Mouse (Mus musculus) liver, embryonic 13.5 days (tissue): ENCODE measurements around the gene Bach2. TPM values are rescaled to one million over a fixed set of nuclear protein-coding genes. Genes with fewer than 3 reads are reported as not detected.

ENCODE experiments used
- ATAC-seq: fragments of 200-750 bp; cut with Nextera tagmentation; 2 replicates; pipeline ENCODE4 v1.8.0; 2017; ENCODE audit warnings: low read depth, mild to moderate bottlenecking, moderate number of reproducible peaks, moderate library complexity
- DNase-seq: peaks from one replicate; pipeline ENCODE4 v3.0.0; 2022
- H3K27ac ChIP-seq: fragments of 300-500 bp; sonication (generic); 2 replicates; pipeline ENCODE4 v1.5.1; 2015; ENCODE audit warnings: moderate library complexity, mild to moderate bottlenecking, inconsistent platforms
- H3K27me3 ChIP-seq: fragments of 300-500 bp; sonication (generic); 2 replicates; pipeline ENCODE4 v1.6.1; 2015; ENCODE audit warnings: mild to moderate bottlenecking, inconsistent platforms
- H3K36me3 ChIP-seq: fragments of 300-500 bp; sonication (generic); 2 replicates; pipeline ENCODE4 v1.6.1; 2015; ENCODE audit warnings: mild to moderate bottlenecking, inconsistent platforms
- H3K4me1 ChIP-seq: fragments of 300-500 bp; sonication (generic); replicated peaks from 2 replicates; pipeline ENCODE4 v1.6.1; 2015; ENCODE audit warnings: inconsistent platforms
- H3K4me2 ChIP-seq: fragments of 300-500 bp; sonication (generic); 2 replicates; pipeline ENCODE4 v1.6.1; 2015; ENCODE audit warnings: inconsistent platforms, mild to moderate bottlenecking, moderate library complexity
- H3K4me3 ChIP-seq: fragments of 300-500 bp; sonication (generic); replicated peaks from 2 replicates; pipeline ENCODE4 v1.5.1; 2015; ENCODE audit warnings: mild to moderate bottlenecking, inconsistent platforms
- H3K9ac ChIP-seq: fragments of 300-500 bp; sonication (generic); 2 replicates; pipeline ENCODE4 v1.6.1; 2015; ENCODE audit warnings: mild to moderate bottlenecking, inconsistent platforms
- H3K9me3 ChIP-seq: fragments of 300-500 bp; sonication (generic); replicated peaks from 2 replicates; pipeline ENCODE4 v1.6.1; 2016; ENCODE audit warnings: inconsistent platforms
- WGBS: fragments of 180-500 bp; shearing (Covaris S2); methylation state at CpG from one replicate; pipeline ENCODE4 v1.1.7; 2015; ENCODE audit not compliant: insufficient replicate concordance; 5-methylcytosine and 5-hydroxymethylcytosine counted together
- polyA plus RNA-seq: library from polyadenylated mRNA; unstranded; fragments of >200 nt; fragmentation: Nextera tagmentation; extraction: Ambion mirVana; gene quantifications from 2 replicates; pipeline ENCODE4 v1.2.1, GENCODE M21; 2015

Bach2 gene
- polyA plus RNA-seq, 1 experiment from 2014 or later: 1.2 TPM

DNA sequence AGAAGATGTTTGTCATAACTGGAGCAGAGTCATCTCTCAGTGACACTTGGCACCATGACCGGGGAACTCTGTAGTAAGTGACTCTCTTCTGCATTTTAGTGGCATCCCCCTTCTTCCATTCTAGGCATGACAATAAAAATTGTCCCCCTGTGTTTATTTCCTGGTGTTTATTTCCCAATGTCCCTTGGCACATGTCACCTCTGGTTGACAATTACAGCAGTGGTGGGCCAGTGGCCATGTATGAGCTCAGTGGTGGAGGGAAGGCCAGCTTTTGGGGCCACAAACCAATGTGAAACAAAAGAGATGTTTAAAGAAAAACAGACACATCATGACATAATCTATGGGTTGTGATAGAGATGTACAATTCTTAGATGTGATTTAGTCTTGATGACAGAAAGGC is 80.0 kb downstream of the Bach2 start:
- Histone ChIP-seq H3K27me3 (no peaks in the 10 kb centered on the region), H3K9me3 (no peaks in the 10 kb centered on the region), H3K9ac (no peak overlapping the region), H3K4me3 (no peak overlapping the region), H3K36me3 (peaks cover 4% of the 10 kb centered on the region; the same call in 1 of the 2 replicates), H3K27ac (no peak overlapping the region), H3K4me1 (0 out of 2 replicates have a peak, but pooled peaks cover 6% of the 10 kb centered on the region), H3K4me2 (no peak overlapping the region)
- ATAC-seq (no peak), DNase-seq (no peak)
- 66% methylated on average over 1 of the region's 1 CpGs for WGBS

DNA sequence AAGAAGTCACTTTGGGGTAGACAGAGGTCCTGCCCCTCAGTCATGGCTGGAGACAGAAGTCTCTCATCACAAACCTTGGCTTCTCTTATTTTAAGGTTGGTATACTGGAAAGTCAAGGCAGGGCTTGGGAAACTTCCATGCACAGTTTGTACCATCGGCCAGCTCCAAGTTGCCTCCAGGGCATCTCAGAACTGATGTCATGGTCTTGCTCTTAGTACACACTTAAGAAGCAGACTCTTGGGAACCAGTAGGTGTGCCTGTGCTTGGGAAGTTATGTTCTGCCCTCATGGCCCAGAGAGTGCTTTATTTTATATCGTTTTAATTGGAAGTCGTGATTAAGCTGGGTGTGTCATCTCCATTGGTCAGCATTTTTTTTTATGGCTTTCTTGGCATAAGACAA is 80.7 kb downstream of the Bach2 start:
- Histone ChIP-seq H3K9ac (no peak overlapping the region), H3K4me2 (no peak overlapping the region), H3K9me3 (no peaks in the 10 kb centered on the region), H3K27me3 (no peaks in the 10 kb centered on the region), H3K27ac (no peak overlapping the region), H3K4me3 (no peak overlapping the region), H3K36me3 (peaks cover 4% of the 10 kb centered on the region; the same call in 1 of the 2 replicates), H3K4me1 (0 out of 2 replicates have a peak, but pooled peaks cover 6% of the 10 kb centered on the region)
- DNase-seq (no peak), ATAC-seq (no peak)
- 74% methylated on average over 3 of the region's 3 CpGs for WGBS

DNA sequence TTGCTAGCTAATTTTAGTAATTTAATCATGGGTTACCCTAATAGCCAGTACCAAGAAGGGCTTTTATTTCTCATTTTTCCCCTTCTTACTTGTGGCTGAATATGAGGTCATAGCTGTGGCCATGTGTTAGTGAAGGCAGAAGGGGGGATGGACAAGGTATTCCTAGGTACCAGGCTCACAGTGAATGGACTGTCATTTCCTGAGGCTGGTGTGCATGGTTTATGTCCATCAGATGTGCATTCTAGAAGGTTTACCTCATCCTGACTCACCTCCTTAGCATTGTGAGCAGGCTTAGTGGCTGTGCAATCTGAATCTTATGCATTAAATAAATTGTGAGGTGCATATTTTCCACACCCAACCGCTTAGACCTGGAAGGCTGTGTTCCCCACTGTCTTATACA is 81.4 kb downstream of the Bach2 start:
- no peaks in the 10 kb centered on the region for H3K9me3 ChIP-seq
- ATAC-seq: no peak
- H3K4me3 ChIP-seq: no peak overlapping the region
- no peak overlapping the region for H3K27ac ChIP-seq
- no peak overlapping the region for H3K4me2 ChIP-seq
- H3K27me3 ChIP-seq: no peaks in the 10 kb centered on the region
- no peak for DNase-seq
- 0 out of 2 replicates have a peak, but pooled peaks cover 6% of the 10 kb centered on the region for H3K4me1 ChIP-seq
- H3K36me3 ChIP-seq: peaks cover 4% of the 10 kb centered on the region; the same call in 1 of the 2 replicates
- H3K9ac ChIP-seq: no peak overlapping the region
- WGBS: 85% methylated on average over 1 of the region's 1 CpGs

DNA sequence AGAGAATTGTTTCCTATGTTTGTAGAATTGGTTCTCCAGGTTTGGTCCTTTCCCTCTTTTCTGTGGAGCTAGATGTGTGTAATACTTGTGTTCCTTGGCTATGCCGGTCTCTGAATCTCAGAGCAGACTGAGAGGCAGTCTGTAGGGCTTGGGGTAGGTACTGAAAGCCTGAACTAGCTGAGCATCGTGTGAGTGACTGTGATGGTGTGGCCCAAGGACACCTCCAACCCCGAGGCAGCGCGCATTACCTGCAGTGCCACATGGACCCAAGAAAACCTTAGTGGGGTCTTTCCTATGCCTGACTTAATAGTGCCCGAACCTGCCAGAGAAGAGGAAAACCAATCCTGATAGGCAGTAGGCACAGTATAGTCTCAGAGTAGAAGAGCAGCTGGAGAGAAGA is 85.5 kb downstream of the Bach2 start:
- DNase-seq (no peak), ATAC-seq (no peak)
- Histone ChIP-seq H3K4me1 (peaks cover 5% of the 10 kb centered on the region; the same call in 1 of the 2 replicates), H3K27me3 (no peaks in the 10 kb centered on the region), H3K27ac (no peak overlapping the region), H3K4me3 (no peak overlapping the region), H3K9me3 (no peaks in the 10 kb centered on the region), H3K36me3 (no peaks in the 10 kb centered on the region), H3K9ac (no peak overlapping the region), H3K4me2 (no peak overlapping the region)
- 81% methylated on average over 6 of the region's 6 CpGs for WGBS

- ATAC-seq: no peak
- 67% methylated on average over 4 of the region's 4 CpGs for WGBS
- no peak for DNase-seq
- Histone ChIP-seq H3K4me2 (no peak overlapping the region), H3K36me3 (no peaks in the 10 kb centered on the region), H3K4me1 (peaks cover 8% of the 10 kb centered on the region; the same call in 1 of the 2 replicates), H3K27me3 (no peaks in the 10 kb centered on the region), H3K9ac (no peak overlapping the region), H3K4me3 (no peak overlapping the region), H3K27ac (no peak overlapping the region), H3K9me3 (no peaks in the 10 kb centered on the region)
Observed at GRCm38 (mm10) chr4:32324967-32325366, 86.4 kb downstream of the Bach2 start.

GRCm38 (mm10) chr4:32325596-32325995 is 87.0 kb downstream of the Bach2 start:
- H3K27me3 ChIP-seq: no peaks in the 10 kb centered on the region
- H3K9me3 ChIP-seq: no peaks in the 10 kb centered on the region
- H3K9ac ChIP-seq: no peak overlapping the region
- no peak for ATAC-seq
- H3K4me2 ChIP-seq: no peak overlapping the region
- peaks cover 10% of the 10 kb centered on the region for H3K4me1 ChIP-seq
- no peak overlapping the region for H3K27ac ChIP-seq
- WGBS: 53% methylated on average over 3 of the region's 3 CpGs
- no peaks in the 10 kb centered on the region for H3K36me3 ChIP-seq
- no peak overlapping the region for H3K4me3 ChIP-seq
- no peak for DNase-seq

DNA sequence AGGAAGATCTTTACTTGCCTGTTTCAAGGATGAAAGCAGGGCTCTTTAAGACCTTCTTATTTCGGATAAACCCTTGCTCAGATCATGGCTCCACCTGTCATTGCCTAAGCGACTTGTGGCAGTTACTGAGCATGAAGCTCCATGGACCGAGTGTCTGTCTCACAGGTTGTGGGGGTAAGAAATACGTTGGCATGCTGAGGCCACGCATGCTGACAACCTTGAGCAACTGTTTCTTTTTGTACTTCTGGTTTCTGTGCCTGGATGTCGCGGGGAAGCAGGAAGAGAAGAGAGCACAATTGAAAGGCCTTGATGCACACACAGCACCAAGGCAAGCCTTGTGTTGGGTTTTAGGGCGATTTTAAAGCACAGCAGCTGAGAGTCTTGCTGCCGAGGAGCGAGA is 87.7 kb downstream of the Bach2 start:
- DNase-seq (no peak), ATAC-seq (no peak)
- H3K4me3 ChIP-seq: no peak overlapping the region
- H3K9ac ChIP-seq: no peak overlapping the region
- H3K27ac ChIP-seq: no peak overlapping the region
- 60% methylated on average over 10 of the region's 10 CpGs for WGBS
- no peaks in the 10 kb centered on the region for H3K27me3 ChIP-seq
- no peaks in the 10 kb centered on the region for H3K9me3 ChIP-seq
- H3K36me3 ChIP-seq: no peaks in the 10 kb centered on the region
- H3K4me1 ChIP-seq: peaks cover 17% of the 10 kb centered on the region
- no peak overlapping the region for H3K4me2 ChIP-seq

- ATAC-seq: no peak
- WGBS: 70% methylated on average over 3 of the region's 3 CpGs
- H3K4me2 ChIP-seq: no peak overlapping the region
Observed at GRCm38 (mm10) chr4:32326860-32327259, 88.3 kb downstream of the Bach2 start.

GRCm38 (mm10) chr4:32327626-32328025 is 89.0 kb downstream of the Bach2 start:
- ATAC-seq: no peak
- Histone ChIP-seq H3K9me3 (no peaks in the 10 kb centered on the region), H3K36me3 (no peaks in the 10 kb centered on the region), H3K4me3 (no peak overlapping the region), H3K4me2 (no peak overlapping the region), H3K9ac (no peak overlapping the region), H3K27me3 (no peaks in the 10 kb centered on the region), H3K27ac (no peak overlapping the region), H3K4me1 (peaks cover 19% of the 10 kb centered on the region)
- WGBS: 48% methylated on average over 5 of the region's 5 CpGs
- DNase-seq: no peak

More at GRCm38 (mm10) chr4:32326860-32327259, 88.3 kb downstream of the Bach2 start:
- Histone ChIP-seq H3K9me3 (no peaks in the 10 kb centered on the region), H3K36me3 (no peaks in the 10 kb centered on the region), H3K27me3 (no peaks in the 10 kb centered on the region), H3K4me1 (peaks cover 19% of the 10 kb centered on the region), H3K9ac (no peak overlapping the region), H3K4me3 (no peak overlapping the region), H3K27ac (no peak overlapping the region)
- no peak for DNase-seq

DNA sequence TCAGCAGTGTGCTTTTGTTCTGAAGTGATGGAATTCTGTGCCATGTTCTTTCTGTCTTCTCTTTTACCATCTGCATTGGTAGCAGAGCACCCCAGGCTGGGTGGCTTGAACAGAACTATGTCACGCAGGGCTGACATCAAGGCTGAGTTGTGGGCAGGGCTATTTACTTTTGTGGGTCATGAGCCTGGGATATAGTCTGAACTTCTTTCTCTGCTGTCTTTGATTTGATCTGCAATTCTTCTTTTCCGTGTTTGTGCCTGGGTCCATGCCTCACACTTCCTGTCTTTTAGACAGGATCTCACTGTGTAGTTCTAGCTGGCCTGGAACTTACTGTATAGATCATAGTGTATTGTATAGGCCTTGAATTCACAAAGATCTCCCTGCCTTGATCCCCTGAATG is 90.0 kb downstream of the Bach2 start:
- Histone ChIP-seq H3K4me1 (peaks cover 19% of the 10 kb centered on the region), H3K9ac (no peak overlapping the region), H3K27ac (no peak overlapping the region), H3K27me3 (no peaks in the 10 kb centered on the region), H3K9me3 (no peaks in the 10 kb centered on the region), H3K4me2 (no peak overlapping the region), H3K4me3 (no peak overlapping the region), H3K36me3 (no peaks in the 10 kb centered on the region)
- no peak for ATAC-seq
- DNase-seq: no peak
- 53% methylated on average over 2 of the region's 2 CpGs for WGBS

GRCm38 (mm10) chr4:32330584-32331314 is 92.1 kb downstream of the Bach2 start:
- 0 out of 2 replicates have a peak, but pooled peaks have one; percentile 29 for ATAC-seq
- Histone ChIP-seq H3K27ac (no peak overlapping the region), H3K4me1 (peaks cover 23% of the 10 kb centered on the region)

GRCm38 (mm10) chr4:32332028-32332427 is 93.4 kb downstream of the Bach2 start:
- Histone ChIP-seq H3K4me3 (no peak overlapping the region), H3K4me2 (no peak overlapping the region), H3K27ac (no peak overlapping the region), H3K9ac (no peak overlapping the region), H3K27me3 (no peaks in the 10 kb centered on the region), H3K4me1 (peaks cover 30% of the 10 kb centered on the region), H3K36me3 (no peaks in the 10 kb centered on the region), H3K9me3 (no peaks in the 10 kb centered on the region)
- WGBS: 79% methylated on average over 12 of the region's 12 CpGs
- DNase-seq (no peak), ATAC-seq (no peak)

More at GRCm38 (mm10) chr4:32330584-32331314, 92.1 kb downstream of the Bach2 start:
- 38% methylated on average over 8 of the region's 8 CpGs for WGBS
- Histone ChIP-seq H3K4me2 (no peak overlapping the region), H3K9ac (no peak overlapping the region), H3K9me3 (no peaks in the 10 kb centered on the region), H3K4me3 (no peak overlapping the region), H3K27me3 (no peaks in the 10 kb centered on the region), H3K36me3 (no peaks in the 10 kb centered on the region)
- DNase-seq: no peak
